Comparison of ENCODE assay signal across 9 mouse cellular contexts in genomic region chr4:150746430-150746923, GRCm38 (mm10).
A peak's percentile ranks its signal among the peaks of the same experiment; 100 is the strongest.
DNase-seq lines count a peak whose midpoint lies in the region; ATAC-seq and TF ChIP-seq lines count a peak whose summit lies in the region.
"Had no signal": no experiment of that assay in that cellular context is flagged by ENCODE, and none has a peak within 500 bp of the region (broad histone marks: within the 10 kb centered on the region; RNA-seq: fewer than 3 reads in every experiment).

No protein-coding gene starts in this region.

- H3K9me3 ChIP-seq in kidney, postnatal 0 days (replicated peaks; ENCODE audit: low read length): no peaks in the 10 kb centered on the region
- H3K9me3 ChIP-seq in embryonic facial prominence, embryonic 13.5 days: no peaks in the 10 kb centered on the region
- no peaks in the 10 kb centered on the region for H3K9me3 ChIP-seq in intestine, postnatal 0 days (ENCODE audit: control insufficient read depth)
- no peaks in the 10 kb centered on the region for H3K9me3 ChIP-seq in neural tube, embryonic 15.5 days (replicated peaks)

- TF ChIP-seq CTCF in kidney, postnatal 0 days (IDR thresholded peaks at IDR 0.05; ENCODE audit: low read depth): no peak
- TF ChIP-seq CTCF in intestine, postnatal 0 days (IDR thresholded peaks at IDR 0.05; ENCODE audit: low read depth): no peak

- H3K4me2 ChIP-seq in kidney, postnatal 0 days (ENCODE audit: low read length): no peak overlapping the region
- H3K4me2 ChIP-seq in embryonic facial prominence, embryonic 13.5 days: no peak overlapping the region
- no peak overlapping the region for H3K4me2 ChIP-seq in intestine, postnatal 0 days (replicated peaks; ENCODE audit: low read depth)
- H3K4me2 ChIP-seq in neural tube, embryonic 15.5 days: no peak overlapping the region

- 72% methylated on average over 13 of the region's 13 CpGs for WGBS in kidney, postnatal 0 days
- 83% methylated on average over 13 of the region's 13 CpGs for WGBS in embryonic facial prominence, embryonic 13.5 days
- WGBS in intestine, postnatal 0 days: 40% methylated on average over 13 of the region's 13 CpGs
- 85% methylated on average over 13 of the region's 13 CpGs for WGBS in neural tube, embryonic 15.5 days

- no peak overlapping the region for H3K9ac ChIP-seq in kidney, postnatal 0 days (ENCODE audit: low read depth, low read length)
- H3K9ac ChIP-seq in embryonic facial prominence, embryonic 13.5 days: no peak overlapping the region
- no peak overlapping the region for H3K9ac ChIP-seq in intestine, postnatal 0 days (ENCODE audit: low read depth, low read length)
- no peak overlapping the region for H3K9ac ChIP-seq in neural tube, embryonic 15.5 days (replicated peaks)

- no peak for DNase-seq in kidney, postnatal 0 days (ENCODE audit: low spot score)
- DNase-seq in kidney, postnatal 10 days: no peak
- DNase-seq in left cerebral cortex, postnatal 14 days (ENCODE audit: low spot score in 2 of 2): no peak
- DNase-seq in adrenal gland, postnatal 36 days: no peak
- no peak for DNase-seq in urinary bladder, postnatal 14 days (ENCODE audit: low spot score)

- peak overlapping the region; percentile 88 for H3K27ac ChIP-seq in kidney, postnatal 0 days
- H3K27ac ChIP-seq in embryonic facial prominence, embryonic 13.5 days: peak overlapping the region; percentile 70
- peak overlapping the region; percentile 84 for H3K27ac ChIP-seq in intestine, postnatal 0 days (ENCODE audit: low read depth, low read length)
- H3K27ac ChIP-seq in neural tube, embryonic 15.5 days (replicated peaks): peak overlapping the region; percentile 19; the same call in 1 of the 2 replicates

- no peaks in the 10 kb centered on the region for H3K36me3 ChIP-seq in kidney, postnatal 0 days (ENCODE audit: insufficient read depth, low read length)
- no peaks in the 10 kb centered on the region for H3K36me3 ChIP-seq in embryonic facial prominence, embryonic 13.5 days
- no peaks in the 10 kb centered on the region for H3K36me3 ChIP-seq in intestine, postnatal 0 days (ENCODE audit: control insufficient read depth, insufficient read depth)
- H3K36me3 ChIP-seq in neural tube, embryonic 15.5 days: no peaks in the 10 kb centered on the region

- no peaks in the 10 kb centered on the region for H3K27me3 ChIP-seq in kidney, postnatal 0 days (ENCODE audit: insufficient read depth, low read length)
- H3K27me3 ChIP-seq in embryonic facial prominence, embryonic 13.5 days: no peaks in the 10 kb centered on the region
- H3K27me3 ChIP-seq in intestine, postnatal 0 days (replicated peaks; ENCODE audit: control insufficient read depth, insufficient read depth, low read length): no peaks in the 10 kb centered on the region
- H3K27me3 ChIP-seq in neural tube, embryonic 15.5 days (replicated peaks): no peaks in the 10 kb centered on the region
- H3K27me3 ChIP-seq: Patski had no signal

- ATAC-seq in kidney, postnatal 0 days (replicated peaks; ENCODE audit: low FRiP score, low read depth): no peak
- no peak for ATAC-seq in embryonic facial prominence, embryonic 13.5 days (ENCODE audit: insufficient number of reproducible peaks, insufficient read depth, low FRiP score, low TSS enrichment, low read depth)
- peak; percentile 23 for ATAC-seq in intestine, postnatal 0 days
- ATAC-seq in neural tube, embryonic 15.5 days (ENCODE audit: low FRiP score): no peak
- ATAC-seq: Patski had no signal

- intact Hi-C loops in left cerebral cortex, postnatal 14 days (cut with DNase I): no loop called here

- peaks cover 19% of the 10 kb centered on the region for H3K4me1 ChIP-seq in kidney, postnatal 0 days (replicated peaks; ENCODE audit: insufficient read depth, low read length)
- peaks cover 41% of the 10 kb centered on the region for H3K4me1 ChIP-seq in embryonic facial prominence, embryonic 13.5 days
- peaks cover 9% of the 10 kb centered on the region; the same call in 1 of the 2 replicates for H3K4me1 ChIP-seq in intestine, postnatal 0 days (replicated peaks; ENCODE audit: control insufficient read depth, insufficient read depth, low read length)
- H3K4me1 ChIP-seq in neural tube, embryonic 15.5 days: peaks cover 19% of the 10 kb centered on the region

- no peak overlapping the region for H3K4me3 ChIP-seq in kidney, postnatal 0 days (replicated peaks; ENCODE audit: low read depth, low read length)
- no peak overlapping the region for H3K4me3 ChIP-seq in embryonic facial prominence, embryonic 13.5 days
- H3K4me3 ChIP-seq in intestine, postnatal 0 days (ENCODE audit: low read depth, low read length): no peak overlapping the region
- H3K4me3 ChIP-seq in neural tube, embryonic 15.5 days (replicated peaks): no peak overlapping the region

Comparison
In these comparisons a context has a peak if more than half of its experiments do, and no peak if none do; other contexts are left out.
1. H3K27ac ChIP-seq: peak in every context shown above with its lines; median percentile 88 in kidney, postnatal 0 days; 84 in intestine, postnatal 0 days; 70 in embryonic facial prominence, embryonic 13.5 days; 19 in neural tube, embryonic 15.5 days.